In genomic region chr1:24943451-24943850, GRCm38 (mm10) we compare ENCODE assay signal across 21 mouse cellular contexts.
"Had no signal": no experiment of that assay in that cellular context is flagged by ENCODE, and none has a peak within 500 bp of the region (broad histone marks: within the 10 kb centered on the region; RNA-seq: fewer than 3 reads in every experiment).

No protein-coding gene starts in this region.

- H3K4me2 ChIP-seq: limb, embryonic 13.5 days; liver, embryonic 12.5 days; liver, embryonic 15.5 days; lung, embryonic 15.5 days; stomach, embryonic 15.5 days had no signal

- H3K9ac ChIP-seq: limb, embryonic 13.5 days; liver, embryonic 12.5 days; liver, embryonic 15.5 days; lung, embryonic 15.5 days; stomach, embryonic 15.5 days had no signal

- H3K27me3 ChIP-seq: limb, embryonic 13.5 days; liver, embryonic 12.5 days; liver, embryonic 15.5 days; lung, embryonic 15.5 days; megakaryocyte, embryonic 14.5 days; stomach, embryonic 15.5 days had no signal

- ATAC-seq: intestine, embryonic 16.5 days; liver, embryonic 12.5 days had no signal

- H3K4me3 ChIP-seq: limb, embryonic 10.5 days; limb, embryonic 13.5 days; liver, embryonic 12.5 days; liver, embryonic 15.5 days; lung, embryonic 15.5 days; megakaryocyte, embryonic 14.5 days; midbrain, embryonic 10.5 days; stomach, embryonic 15.5 days had no signal

- H3K9me3 ChIP-seq: limb, embryonic 10.5 days; limb, embryonic 13.5 days; liver, embryonic 12.5 days; liver, embryonic 15.5 days; lung, embryonic 15.5 days; megakaryocyte, embryonic 14.5 days; midbrain, embryonic 10.5 days; stomach, embryonic 15.5 days had no signal

- DNase-seq: kidney, adult 18-20 months; kidney, adult 9 months; kidney, postnatal 14 days; kidney, postnatal 4 days; liver; lung, adult 18-20 months; lung, postnatal 10 days; lung, postnatal 36 days; retina, postnatal 1 day; right cerebral cortex, postnatal 25 days; spleen, adult 18-20 months; thymus, postnatal 25 days had no signal

- H3K4me1 ChIP-seq: limb, embryonic 10.5 days; limb, embryonic 13.5 days; liver, embryonic 12.5 days; liver, embryonic 15.5 days; lung, embryonic 15.5 days; megakaryocyte, embryonic 14.5 days; stomach, embryonic 15.5 days had no signal

- H3K36me3 ChIP-seq: limb, embryonic 10.5 days; limb, embryonic 13.5 days; liver, embryonic 12.5 days; liver, embryonic 15.5 days; lung, embryonic 15.5 days; midbrain, embryonic 10.5 days; stomach, embryonic 15.5 days had no signal

- H3K27ac ChIP-seq: limb, embryonic 10.5 days; limb, embryonic 13.5 days; liver, embryonic 12.5 days; liver, embryonic 15.5 days; lung, embryonic 15.5 days; midbrain, embryonic 10.5 days; stomach, embryonic 15.5 days had no signal
